Mouse (Mus musculus) small intestine, adult 2 months (tissue): Measurements from ENCODE around the gene Hace1.

Source experiments
- CTCF ChIP-seq: fragments of 200-500 bp; IDR thresholded peaks from 2 replicates; pipeline ENCODE4 v1.5.1; 2012; ENCODE audit warnings: low read depth, mild to moderate bottlenecking, control low read depth, inconsistent platforms, low read length, moderate library complexity, mixed read lengths; ENCODE audit not compliant: insufficient replicate concordance, insufficient read length; ENCODE audit errors: extremely low read depth
- POLR2A ChIP-seq: fragments of 200-500 bp; IDR thresholded peaks from 2 replicates; pipeline ENCODE4 v1.6.1; 2012; ENCODE audit warnings: low read depth, mild to moderate bottlenecking, control low read depth, inconsistent platforms, low read length, moderate library complexity

DNA sequence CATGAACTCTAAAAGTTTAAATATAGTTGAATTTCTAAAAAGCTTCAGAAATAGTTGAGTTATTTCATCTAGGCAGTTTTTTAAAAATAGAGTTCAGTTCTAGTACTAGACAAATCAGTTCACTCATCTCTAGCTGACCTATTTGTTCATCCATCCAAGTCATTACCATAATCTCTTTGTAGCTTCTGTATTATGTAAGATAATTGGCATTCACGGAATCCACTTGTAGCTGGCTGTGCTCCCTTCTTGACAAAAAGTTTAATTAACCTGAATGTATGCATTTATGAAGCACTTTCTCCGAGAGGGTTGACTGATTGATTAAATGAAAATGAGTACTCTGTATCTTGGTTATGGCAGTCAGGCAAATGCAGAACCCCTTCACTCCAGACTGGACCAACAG, 34.9 kb upstream of the Hace1 start:
- TF ChIP-seq POLR2A = no peak
- TF ChIP-seq CTCF = no peak
